Mouse (Mus musculus) CD4-positive, CD25-positive, alpha-beta regulatory T cell, adult 2 months (primary cell): ENCODE measurements around the gene Olfr1499.
"Not testable (repeated sequence)": the region's sequence is repeated elsewhere in the genome, so short reads cannot be mapped to it uniquely, and the experiment has no call there.

Source experiments
- DNase-seq: peaks from one replicate; pipeline ENCODE4 v3.0.0-alpha.2; 2012; ENCODE audit warnings: low read depth, low spot score

Gene Olfr1499

DNA sequence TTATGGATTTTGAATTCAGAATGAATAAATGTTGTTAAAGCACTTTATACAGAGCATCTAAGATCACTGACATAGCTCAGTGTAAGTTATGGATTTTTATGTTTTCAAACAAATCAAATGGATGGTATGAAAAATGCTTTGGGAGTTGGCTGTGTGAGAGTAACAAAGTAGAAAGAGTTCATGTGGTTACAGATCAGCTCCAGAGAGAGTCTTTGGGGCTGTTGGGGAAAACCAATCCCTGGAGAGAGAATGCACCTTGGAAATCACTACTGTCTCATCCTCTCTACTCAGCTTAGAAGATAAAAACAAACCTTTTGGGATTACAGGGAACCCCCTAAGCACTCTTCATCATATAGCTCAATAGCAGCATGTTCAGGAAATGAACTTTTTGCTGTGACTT is at the start of gene Olfr1499:
Gene Olfr1499 (minus strand): TSS at position 101 of the 400 bp plus-strand sequence.
- DNase-seq = no peak

DNA sequence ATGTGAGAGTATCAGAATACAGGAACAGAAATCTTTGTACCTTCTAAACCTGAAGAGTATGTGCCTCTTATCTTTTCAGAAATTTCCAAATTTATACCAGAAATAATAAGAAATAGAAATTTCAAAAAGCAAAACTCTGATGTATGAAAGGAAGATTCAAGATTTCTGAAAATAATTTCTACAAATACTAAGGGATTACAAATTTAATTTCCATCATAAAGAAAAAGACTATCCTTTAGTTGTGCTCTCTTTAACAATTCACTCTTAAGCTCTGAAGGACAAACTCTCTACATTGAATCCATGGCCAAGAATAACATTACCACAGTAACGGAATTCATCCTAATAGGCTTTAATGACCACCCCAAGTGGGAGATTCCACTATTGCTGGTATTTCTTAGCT is 42.2 kb upstream of the Olfr1499 start, which contains the start of gene Olfr1502:
Gene Olfr1502 (plus strand): TSS at position 301 of the 400 bp plus-strand sequence.
- no peak for DNase-seq

DNA sequence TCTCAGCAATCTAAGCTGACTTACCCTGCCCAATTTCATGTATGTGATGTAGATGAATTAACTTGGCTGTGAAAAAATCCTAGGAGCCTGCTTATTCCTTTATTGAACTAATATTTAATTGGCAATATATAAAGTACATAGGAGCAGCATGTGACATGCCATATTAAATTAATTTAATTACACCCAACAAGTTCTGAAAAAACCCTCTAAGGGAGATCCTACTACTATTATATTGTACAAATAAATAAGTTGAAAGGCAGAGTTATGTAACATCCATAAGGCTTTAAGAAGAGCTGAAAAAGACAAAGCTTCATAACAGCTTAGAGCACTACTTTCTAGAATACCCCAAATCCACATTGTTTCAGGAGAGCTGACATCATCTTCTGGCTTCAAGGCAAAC is 31.3 kb upstream of the Olfr1499 start, which contains the start of gene Olfr1501:
Gene Olfr1501 (minus strand): TSS at position 101 of the 400 bp plus-strand sequence.
- not testable (repeated sequence) for DNase-seq

DNA sequence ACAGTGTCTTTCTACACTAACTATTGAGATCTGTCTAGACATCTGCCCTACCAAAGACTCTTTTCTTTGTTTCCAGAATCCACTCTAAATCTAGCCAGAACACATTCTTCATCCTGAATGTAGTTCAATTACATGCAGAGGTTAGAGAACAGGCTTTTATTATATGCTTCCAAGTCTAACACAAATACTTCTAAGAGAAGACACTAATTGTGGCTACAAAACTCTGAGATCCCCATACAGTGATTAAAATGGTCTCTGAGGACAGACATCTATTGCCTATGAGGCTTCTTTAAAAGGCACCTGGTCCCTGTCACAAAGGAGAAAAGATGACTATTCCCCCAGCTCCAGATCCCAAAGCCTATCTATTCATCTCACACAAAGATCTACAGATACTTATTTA is 11.1 kb upstream of the Olfr1499 start, which contains the start of gene Olfr1500:
Gene Olfr1500 (minus strand): TSS at position 101 of the 400 bp plus-strand sequence.
- DNase-seq = no peak

DNA sequence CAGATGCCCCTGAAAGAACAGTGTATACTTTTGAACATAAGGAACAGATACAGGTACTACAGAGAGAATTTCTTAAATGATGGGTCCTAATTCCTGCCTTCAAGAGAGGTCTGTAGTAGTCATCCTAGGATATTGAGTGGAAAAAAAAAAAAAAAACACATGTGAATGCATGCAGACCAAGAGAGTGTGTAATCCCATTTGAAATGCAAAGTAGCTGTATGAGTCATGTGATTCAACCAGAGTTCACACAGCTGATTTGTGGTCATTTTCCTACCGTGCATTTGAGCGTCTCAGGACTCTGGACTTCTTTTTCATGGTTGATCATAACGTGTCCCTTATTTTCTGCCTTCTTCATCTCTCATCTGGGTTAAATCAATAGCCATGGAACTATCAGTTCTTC is 9.2 kb upstream of the Olfr1499 start:
- no peak for DNase-seq

DNA sequence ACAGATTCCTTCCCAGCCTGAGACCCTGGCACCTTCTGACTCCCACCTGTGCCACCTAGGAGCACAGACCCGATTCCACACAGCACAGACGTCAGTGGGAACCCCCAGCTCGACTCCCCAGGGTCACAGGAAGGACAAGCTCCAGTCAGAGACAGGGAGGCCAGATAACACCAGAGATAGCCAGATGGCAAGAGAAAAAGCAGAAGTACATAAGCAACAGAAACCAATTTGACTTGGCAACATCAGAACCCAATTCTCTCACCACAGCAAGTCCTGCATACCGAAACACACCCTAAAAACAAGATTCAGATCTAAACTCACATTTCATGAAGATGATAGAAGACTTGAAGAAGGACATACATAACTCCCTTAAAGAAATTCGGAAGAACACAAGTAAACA is 1.6 kb upstream of the Olfr1499 start:
- DNase-seq = no peak

DNA sequence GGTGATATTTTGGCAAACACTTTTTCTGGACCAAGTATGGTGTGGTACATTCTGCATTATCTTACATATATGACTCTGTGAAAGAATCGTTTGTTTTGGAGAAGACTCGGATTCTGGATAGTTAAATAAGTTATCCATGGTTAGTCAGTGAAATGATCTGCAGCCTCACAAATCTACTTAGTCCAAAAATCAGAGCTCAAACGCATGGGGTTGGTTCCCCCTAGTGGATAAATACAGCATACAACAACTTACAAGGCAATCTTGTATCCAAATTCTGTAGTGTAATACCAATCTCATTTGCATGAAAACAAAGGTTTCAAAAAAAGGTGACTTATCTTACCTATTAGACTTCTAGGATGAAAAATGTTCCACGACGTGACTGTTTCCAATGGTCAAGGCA is 420 bp downstream of the Olfr1499 start:
- no peak for DNase-seq

DNA sequence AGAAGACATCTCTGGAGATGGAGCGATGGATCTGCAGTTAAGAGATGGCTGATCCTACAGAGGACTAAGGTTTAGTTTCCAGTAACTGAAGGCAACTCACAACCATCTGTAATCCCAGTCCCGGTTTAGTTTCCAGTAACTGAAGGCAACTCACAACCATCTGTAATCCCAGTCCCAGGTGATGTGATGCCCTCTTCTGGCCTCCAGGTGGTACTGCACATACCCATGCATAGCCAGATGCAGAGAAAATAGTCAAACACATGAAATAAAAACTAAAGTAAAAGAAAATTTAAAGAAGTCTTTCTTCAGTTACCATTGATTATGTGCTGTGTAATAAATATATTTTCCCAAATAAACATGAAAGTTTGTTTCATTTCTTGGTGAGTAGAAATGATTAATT is 6.4 kb downstream of the Olfr1499 start:
- DNase-seq = no peak

DNA sequence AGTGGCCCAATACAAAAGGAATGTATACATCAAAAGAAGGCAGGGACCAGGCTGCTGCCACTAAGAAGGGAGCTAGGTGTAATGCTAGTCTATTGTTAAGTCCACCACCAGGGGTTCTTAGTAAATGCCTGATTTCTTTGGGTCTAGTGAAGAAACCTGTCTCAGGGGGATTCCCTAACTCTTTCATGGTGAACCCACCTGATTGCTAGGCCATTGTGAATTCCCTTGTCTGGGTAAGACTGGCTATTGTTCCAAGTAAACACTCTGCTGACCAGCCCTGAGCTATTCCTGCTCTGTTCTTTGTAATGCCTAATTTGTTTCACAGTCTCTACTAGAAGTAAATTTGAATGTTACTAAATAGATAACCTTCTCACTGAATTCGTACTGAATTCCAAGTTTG is 13.8 kb downstream of the Olfr1499 start:
- DNase-seq = not testable (repeated sequence)

DNA sequence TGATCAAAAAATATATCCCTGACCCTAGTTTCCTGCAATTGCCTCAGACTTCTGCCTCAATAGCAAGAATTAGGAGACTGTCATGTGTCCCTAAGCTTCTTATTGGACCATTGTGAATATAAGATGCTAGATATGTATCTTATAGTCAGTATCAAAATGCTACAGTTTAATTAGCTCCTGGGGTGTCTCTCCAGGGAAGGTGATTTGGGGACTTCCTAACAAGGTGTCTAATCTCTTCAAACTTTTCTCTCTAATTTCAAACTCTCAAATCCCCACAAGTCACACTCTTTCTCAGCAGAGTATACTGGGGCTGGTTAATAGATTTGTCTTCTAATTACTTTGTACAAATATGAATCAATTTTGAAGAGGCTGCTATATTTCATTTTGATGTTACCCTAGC is 21.1 kb downstream of the Olfr1499 start, which contains the start of gene Olfr1497:
Gene Olfr1497 (minus strand): TSS at position 101 of the 400 bp plus-strand sequence.
- no peak for DNase-seq

DNA sequence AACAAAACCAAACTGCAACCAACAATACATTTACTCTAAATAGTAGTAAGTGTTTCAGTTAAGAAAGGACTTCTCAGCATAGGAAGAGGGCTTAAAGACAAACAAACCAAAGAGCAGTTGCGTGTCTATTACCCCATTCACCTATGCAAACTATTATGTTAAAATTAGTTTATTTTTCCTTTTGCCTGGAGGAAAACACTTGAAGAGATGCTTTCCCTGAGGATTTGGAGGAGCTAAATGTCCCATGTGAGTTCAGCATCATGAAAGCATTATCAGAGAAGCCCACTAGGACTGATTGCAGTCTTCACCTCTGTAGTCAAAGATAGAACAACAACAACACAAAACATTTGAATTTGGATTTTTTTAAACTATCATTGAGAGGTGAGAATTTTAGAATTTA is 41.7 kb downstream of the Olfr1499 start, which contains the start of gene Olfr1496:
Gene Olfr1496 (plus strand): TSS at position 301 of the 400 bp plus-strand sequence.
- no peak for DNase-seq

DNA sequence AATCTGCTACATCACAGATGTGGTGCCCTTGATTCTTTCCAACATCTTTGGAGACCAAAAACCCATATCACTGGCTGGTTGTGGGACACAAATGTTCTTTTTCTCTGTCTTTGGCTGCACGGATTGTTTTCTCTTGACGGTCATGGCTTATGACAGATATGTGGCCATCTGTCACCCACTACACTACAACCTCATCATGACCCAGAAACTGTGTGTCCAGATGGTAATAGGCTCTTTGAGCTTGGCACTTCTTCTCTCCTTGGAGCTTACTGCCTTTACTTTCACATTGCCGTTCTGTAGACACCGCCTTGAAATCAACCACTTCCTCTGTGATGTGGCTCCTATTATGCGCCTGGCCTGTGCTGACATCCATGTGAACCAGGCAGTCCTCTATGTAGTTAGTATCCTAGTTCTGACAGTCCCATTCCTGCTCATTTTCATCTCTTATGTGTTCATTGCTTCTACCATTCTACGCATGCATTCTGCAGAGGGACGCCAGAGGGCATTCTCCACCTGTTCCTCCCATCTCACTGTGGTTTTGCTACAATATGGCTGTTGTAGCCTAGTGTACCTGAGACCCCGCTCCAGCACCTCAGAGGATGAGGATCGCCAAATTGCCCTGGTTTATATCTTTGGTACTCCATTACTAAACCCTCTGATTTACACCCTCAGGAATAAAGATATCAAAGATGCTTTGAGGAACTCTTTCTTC is 50.5 kb downstream of the Olfr1499 start:
- DNase-seq = no peak

DNA sequence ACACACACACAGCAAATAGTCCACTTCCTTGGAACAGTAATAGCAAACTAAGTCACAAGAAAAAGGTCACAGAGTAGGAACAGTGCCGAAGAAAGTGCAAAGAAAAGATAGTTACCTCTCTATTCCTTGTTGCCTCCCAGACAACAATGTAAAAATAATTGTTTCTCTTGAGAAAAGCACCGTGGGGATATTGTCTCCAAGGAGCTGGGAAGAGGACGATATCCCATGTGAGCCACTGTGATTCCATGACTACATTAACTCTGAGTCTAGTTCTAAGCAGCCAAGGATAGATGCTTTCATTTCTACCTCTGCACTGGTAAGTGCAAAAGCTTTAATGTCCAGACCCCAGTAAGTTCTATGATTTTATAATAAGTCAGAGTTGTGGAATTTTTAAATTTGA is 54.9 kb downstream of the Olfr1499 start, which contains the start of gene Olfr1495:
Gene Olfr1495 (plus strand): TSS at position 301 of the 400 bp plus-strand sequence.
- no peak for DNase-seq
